Mouse (Mus musculus): ENCODE measurements around the gene Focad.

- TF ChIP-seq POLR2A (IDR thresholded peaks at IDR 0.05; ENCODE audit: low read depth, low read length) (no peak), CTCF (IDR thresholded peaks at IDR 0.05; ENCODE audit: borderline replicate concordance, insufficient read depth, low read length) (no peak)
These were observed 61.2 kb downstream of the Focad start for GRCm38 (mm10) chr4:88155490-88156160.

Data from embryonic fibroblast, embryonic 13.5 days (primary cell).